ENCODE assay signal across 11 mouse cellular contexts in the genomic region with DNA sequence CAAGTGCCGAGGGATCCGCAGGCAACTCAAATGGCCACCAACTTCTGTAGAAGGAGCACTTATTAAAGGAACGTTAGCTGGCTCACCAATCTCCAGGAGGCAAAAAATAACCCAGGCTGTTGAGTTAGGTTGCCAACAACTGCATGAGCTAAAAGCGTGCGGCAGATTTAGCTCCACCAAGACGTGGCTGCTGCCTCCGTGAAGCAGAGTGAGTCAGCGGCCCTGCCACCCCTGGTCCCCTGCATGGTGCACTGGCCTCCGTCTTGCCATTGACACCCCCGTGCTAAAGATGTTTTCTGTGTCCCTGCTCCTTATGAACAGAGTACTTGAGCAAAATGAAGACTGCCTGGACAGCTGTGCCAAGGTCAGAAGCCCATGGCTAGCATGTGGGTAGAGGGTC. TPM values are rescaled to one million over a fixed set of nuclear protein-coding genes. Genes with fewer than 3 reads are reported as not detected.
DNase-seq lines count a peak whose midpoint lies in the region.
"Had no signal": no experiment of that assay in that cellular context is flagged by ENCODE, and none has a peak within 500 bp of the region (broad histone marks: within the 10 kb centered on the region; RNA-seq: fewer than 3 reads in every experiment).

No protein-coding gene starts in this region.

- intact Hi-C loops in heart, postnatal 14 days (cut with DNase I): no loop called here

- DNase-seq in gastrocnemius, adult 8-10 months (ENCODE audit: low spot score in 2 of 2): peak; percentile 37 to 43
- DNase-seq in gastrocnemius, postnatal 10 days: no peak
- DNase-seq in heart, adult 8-10 months (ENCODE audit: low spot score): peak; percentile 44
- DNase-seq in heart, postnatal 14 days: peak; percentile 18 to 24
- peak; percentile 44 for DNase-seq in right cerebral cortex, postnatal 14 days
- no peak for DNase-seq in cerebellum, postnatal 25 days
- no peak for DNase-seq in adrenal gland, postnatal 4 days (ENCODE audit: low spot score in 2 of 2)
- DNase-seq: cerebellum, postnatal 36 days; layer of hippocampus, adult 9-11 months; thymus, adult 2 months had no signal

RNA-seq across cellular contexts. Expression of a gene that starts 1.1 kb away (rescaled TPM):
- under 1 TPM; 0.22 to 0.35 (median 0.28) TPM for total RNA-seq in gastrocnemius, adult 8-10 months (2022)
- under 1 TPM; 0.59 to 0.72 TPM for total RNA-seq in gastrocnemius, postnatal 10 days (2021)
- 1 to 10 TPM in 2 of 4 experiments, under 1 TPM in 2; 0.31 to 1.3 (median 0.96) TPM for total RNA-seq in heart, adult 8-10 months (2022)
- total RNA-seq in heart, postnatal 14 days (2021): 1 to 10 TPM in 1 of 2 experiments, under 1 TPM in 1; 0.48 to 1.1 TPM
- total RNA-seq in adrenal gland, postnatal 4 days (2021): not detected

RNA-seq across cellular contexts. Expression of a gene that starts 9.0 kb away (rescaled TPM):
- 1 to 10 TPM; 3.9 to 5.2 (median 4.9) TPM for total RNA-seq in gastrocnemius, adult 8-10 months (2022)
- 1 to 10 TPM; 1.8 to 2.3 TPM for total RNA-seq in gastrocnemius, postnatal 10 days (2021)
- 1 to 10 TPM; 5.0 to 7.4 (median 6.5) TPM for total RNA-seq in heart, adult 8-10 months (2022)
- 1 to 10 TPM; 3.6 to 4.1 TPM for total RNA-seq in heart, postnatal 14 days (2021)
- total RNA-seq in adrenal gland, postnatal 4 days (2021): under 1 TPM; 0.25 to 0.37 TPM

RNA-seq across cellular contexts. Expression of a gene that starts 43.2 kb away (rescaled TPM):
- under 1 TPM in 1 of 4 experiments, not detected in 3; 0.92 TPM for total RNA-seq in gastrocnemius, adult 8-10 months (2022)
- total RNA-seq in gastrocnemius, postnatal 10 days (2021): under 1 TPM; 0.20 to 0.26 TPM
- total RNA-seq in heart, adult 8-10 months (2022): under 1 TPM; 0.30 to 0.94 (median 0.54) TPM
- 1 to 10 TPM; 1.1 to 1.2 TPM for total RNA-seq in heart, postnatal 14 days (2021)
- 1 to 10 TPM; 3.1 to 3.6 TPM for total RNA-seq in adrenal gland, postnatal 4 days (2021)
- total RNA-seq: gastrocnemius, postnatal 36 days had no signal

RNA-seq across cellular contexts. Expression of a gene that starts 48.6 kb away (rescaled TPM):
- 100 to 1,000 TPM; 172 to 195 (median 176) TPM for total RNA-seq in gastrocnemius, adult 8-10 months (2022)
- 100 to 1,000 TPM; 238 to 250 TPM for total RNA-seq in gastrocnemius, postnatal 10 days (2021)
- total RNA-seq in heart, adult 8-10 months (2022): 100 to 1,000 TPM; 173 to 191 (median 185) TPM
- total RNA-seq in heart, postnatal 14 days (2021): 100 to 1,000 TPM; 171 to 198 TPM
- 100 to 1,000 TPM; 256 to 260 TPM for total RNA-seq in adrenal gland, postnatal 4 days (2021)

RNA-seq across cellular contexts. Expression of a gene that starts 49.3 kb away (rescaled TPM):
- 100 to 1,000 TPM; 109 to 116 (median 111) TPM for total RNA-seq in gastrocnemius, adult 8-10 months (2022)
- total RNA-seq in gastrocnemius, postnatal 10 days (2021): 10 to 100 TPM; 81.3 to 85.7 TPM
- total RNA-seq in heart, adult 8-10 months (2022): 100 to 1,000 TPM; 161 to 175 (median 169) TPM
- 100 to 1,000 TPM; 145 to 161 TPM for total RNA-seq in heart, postnatal 14 days (2021)
- 10 to 100 TPM; 86.7 to 89.9 TPM for total RNA-seq in adrenal gland, postnatal 4 days (2021)

Comparison
In these comparisons a context has a peak if more than half of its experiments do, and no peak if none do; other contexts are left out.
1. DNase-seq: peak in gastrocnemius, adult 8-10 months (2 of 2), heart, adult 8-10 months (single experiment), heart, postnatal 14 days (2 of 2) and right cerebral cortex, postnatal 14 days (single experiment); none in gastrocnemius, postnatal 10 days (single experiment), cerebellum, postnatal 25 days (0 of 2) and adrenal gland, postnatal 4 days (0 of 2).